Mouse (Mus musculus) adrenal gland, adult 8-10 months (tissue): ENCODE measurements around the gene Zfp536. TPM values are rescaled to one million over a fixed set of nuclear protein-coding genes. Genes with fewer than 3 reads are reported as not detected.

Experiments
- DNase-seq: peaks from one replicate; pipeline ENCODE4 v3.0.0; 2022
- total RNA-seq, 4 experiments: library from RNA; stranded (reverse); gene quantifications; 2 replicates each; pipeline ENCODE4 v1.2.4; 2022

Zfp536 gene
- total RNA-seq, 4 experiments from 2014 or later = 6.8 to 19.8 (median 9.5) TPM

- no peak for DNase-seq
Observed at GRCm38 (mm10) chr7:37553646-37554045, 219.8 kb downstream of the Zfp536 start.

GRCm38 (mm10) chr7:37552384-37552783, 221.1 kb downstream of the Zfp536 start:
- no peak for DNase-seq

- no peak for DNase-seq
Observed at GRCm38 (mm10) chr7:37548805-37549204, 224.6 kb downstream of the Zfp536 start.

- DNase-seq = no peak
Observed at GRCm38 (mm10) chr7:37544011-37544410, 229.4 kb downstream of the Zfp536 start.

GRCm38 (mm10) chr7:37542951-37543350, 230.5 kb downstream of the Zfp536 start:
- no peak for DNase-seq

GRCm38 (mm10) chr7:37531166-37531565, 242.3 kb downstream of the Zfp536 start:
- no peak for DNase-seq

- no peak for DNase-seq
Observed at GRCm38 (mm10) chr7:37528311-37528710, 245.1 kb downstream of the Zfp536 start.

GRCm38 (mm10) chr7:37527890-37528289, 245.6 kb downstream of the Zfp536 start:
- DNase-seq = no peak

GRCm38 (mm10) chr7:37521407-37521806, 252.0 kb downstream of the Zfp536 start:
- DNase-seq = no peak

GRCm38 (mm10) chr7:37510933-37511675, 262.3 kb downstream of the Zfp536 start:
- DNase-seq = no peak

GRCm38 (mm10) chr7:37509700-37510099, 263.7 kb downstream of the Zfp536 start:
- no peak for DNase-seq

- DNase-seq = no peak
Observed at GRCm38 (mm10) chr7:37505548-37505947, 267.9 kb downstream of the Zfp536 start.

- DNase-seq = no peak
Observed at GRCm38 (mm10) chr7:37505096-37505495, 268.3 kb downstream of the Zfp536 start.

- no peak for DNase-seq
Observed at GRCm38 (mm10) chr7:37498881-37499280, 274.6 kb downstream of the Zfp536 start.

GRCm38 (mm10) chr7:37496491-37496890, 276.9 kb downstream of the Zfp536 start:
- no peak for DNase-seq

- DNase-seq = no peak
Observed at GRCm38 (mm10) chr7:37490312-37490711, 283.1 kb downstream of the Zfp536 start.

GRCm38 (mm10) chr7:37484946-37485345, 288.5 kb downstream of the Zfp536 start:
- DNase-seq = no peak

- DNase-seq = no peak
Observed at GRCm38 (mm10) chr7:37482564-37482963, 290.9 kb downstream of the Zfp536 start.

- DNase-seq = no peak
Observed at GRCm38 (mm10) chr7:37481165-37481564, 292.3 kb downstream of the Zfp536 start.

GRCm38 (mm10) chr7:37477309-37477708, 296.1 kb downstream of the Zfp536 start:
- DNase-seq = no peak

- DNase-seq = no peak
Observed at GRCm38 (mm10) chr7:37475485-37475884, 298.0 kb downstream of the Zfp536 start.

GRCm38 (mm10) chr7:37474284-37474683, 299.2 kb downstream of the Zfp536 start:
- DNase-seq = no peak

- DNase-seq = no peak
Observed at GRCm38 (mm10) chr7:37473311-37474084, 299.9 kb downstream of the Zfp536 start.

- DNase-seq = no peak
Observed at GRCm38 (mm10) chr7:37471726-37472125, 301.7 kb downstream of the Zfp536 start.
